Mouse (Mus musculus) spleen, adult 2 months (tissue): ENCODE results near the gene Hist1h3g.

Experiments used
- CTCF ChIP-seq: fragments of 200-500 bp; IDR thresholded peaks from 2 replicates; pipeline ENCODE4 v1.5.1; 2011; ENCODE audit warnings: mild to moderate bottlenecking, inconsistent platforms; ENCODE audit not compliant: insufficient read depth, insufficient read length, insufficient replicate concordance; ENCODE audit errors: extremely low read depth
- POLR2A ChIP-seq: fragments of 200-500 bp; IDR thresholded peaks from 2 replicates; pipeline ENCODE4 v1.6.1; 2011; ENCODE audit warnings: low read depth, low read length, inconsistent platforms

- TF ChIP-seq CTCF: no peak
- no peak for TF ChIP-seq POLR2A
These were observed 13.5 kb upstream of the Hist1h3g start for GRCm38 (mm10) chr13:23521703-23522102.
